Mouse (Mus musculus) embryo, embryonic 11.5 days (tissue): ENCODE measurements at regions not wholly inside any gene's neighbourhood (a gene's known extent, or its start where the extent isn't known, plus 50 kb on each side); places are given as distances from the start of the nearest gene placed in this dataset.

Experiments used
- DNase-seq: peaks from one replicate; pipeline ENCODE4 v3.0.0-alpha.2; 2012; ENCODE audit warnings: low read depth, low spot score

DNA sequence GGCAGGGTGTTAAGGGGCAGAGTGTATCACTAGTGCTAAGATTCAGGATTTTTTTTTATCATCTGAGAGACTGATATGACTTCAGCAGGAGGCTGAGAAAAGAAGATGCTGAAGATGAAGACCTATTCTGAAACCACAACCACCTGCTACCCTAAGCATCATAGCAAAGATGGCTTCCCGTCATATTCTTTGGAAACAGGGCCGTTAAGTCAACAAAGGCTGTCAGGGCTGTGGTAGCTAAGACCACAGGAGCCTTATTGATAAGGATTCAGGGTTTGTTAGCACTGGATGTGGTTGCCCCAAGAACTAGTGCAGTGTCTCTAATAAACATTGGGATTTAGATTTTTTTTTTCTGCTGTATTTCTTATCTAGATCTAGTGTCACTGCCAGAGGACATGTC lies 56.7 kb upstream of the Rasgrp1 start:
- no peak for DNase-seq

DNA sequence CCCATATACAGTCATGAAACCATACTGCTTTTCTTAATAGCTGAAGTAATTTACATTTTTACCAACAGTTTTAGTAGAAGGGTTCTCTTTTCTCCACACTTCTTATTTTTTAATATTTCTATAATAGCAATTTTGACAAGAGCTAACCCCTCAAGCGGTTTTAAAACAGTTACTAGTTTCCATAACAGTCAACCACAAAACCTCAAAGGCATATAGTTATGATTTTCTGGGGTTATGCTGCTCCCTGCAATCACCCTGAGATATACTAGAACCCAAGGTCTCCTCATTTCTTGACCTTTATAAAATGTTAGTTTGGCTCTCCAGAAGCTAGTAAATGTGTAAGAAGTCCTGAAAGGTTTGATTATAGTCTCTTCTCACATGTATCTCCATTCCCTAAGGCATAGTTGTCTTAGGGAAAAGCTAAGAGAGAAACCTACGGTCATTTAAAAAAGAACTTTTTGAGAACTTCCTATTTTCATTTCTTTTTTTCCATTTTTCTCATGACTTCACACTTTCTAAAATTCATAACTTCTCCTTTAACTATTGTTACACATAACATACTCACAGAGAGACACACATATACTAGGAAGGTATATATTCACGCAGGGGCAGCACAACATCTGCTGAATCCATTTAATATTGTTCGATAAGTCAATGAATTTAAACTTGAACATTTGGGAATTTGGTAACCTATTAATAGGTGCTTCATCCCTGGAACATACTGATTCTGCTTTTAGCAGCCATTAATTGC lies 60.8 kb upstream of the Rasgrp1 start:
- no peak for DNase-seq

DNA sequence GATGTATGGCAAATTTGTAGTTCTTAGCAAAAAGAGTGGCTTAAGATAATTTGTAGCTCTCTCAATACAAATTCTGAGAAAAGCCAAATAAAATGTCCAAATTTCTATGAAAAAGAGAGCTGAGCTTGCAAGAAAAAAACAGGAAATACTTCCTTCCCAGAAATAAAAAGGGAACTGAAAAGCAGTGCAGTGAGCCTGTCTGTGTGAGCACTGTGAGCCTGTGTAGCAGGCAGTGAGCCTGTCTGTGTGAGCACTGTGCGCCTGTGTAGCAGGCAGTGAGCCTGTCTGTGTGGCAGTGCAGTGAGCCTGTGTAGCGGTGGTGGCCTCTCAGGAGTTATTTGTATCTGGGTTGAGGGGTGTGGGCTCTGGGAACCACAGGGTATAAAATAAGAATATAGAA lies 62.7 kb upstream of the Rasgrp1 start:
- no peak for DNase-seq

DNA sequence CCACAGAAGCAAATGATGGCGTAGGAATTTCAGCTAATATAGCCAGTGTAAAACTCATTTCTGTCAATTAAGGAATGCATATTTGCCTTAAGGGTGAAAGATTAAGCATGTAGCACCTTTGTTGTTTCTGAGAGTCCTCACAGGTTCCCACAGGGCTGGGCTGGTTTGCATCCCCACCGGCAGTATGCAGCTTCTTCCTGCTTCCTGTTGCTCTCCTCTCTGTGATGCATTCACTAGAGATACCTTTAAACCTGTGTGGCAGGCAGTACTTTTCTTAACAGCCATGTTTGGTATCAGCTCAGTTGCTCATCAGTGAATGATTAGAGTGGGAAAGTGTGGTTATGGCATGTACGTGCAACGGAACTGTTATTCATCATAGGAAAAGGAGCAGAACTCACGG lies 65.4 kb upstream of the Rasgrp1 start:
- no peak for DNase-seq

DNA sequence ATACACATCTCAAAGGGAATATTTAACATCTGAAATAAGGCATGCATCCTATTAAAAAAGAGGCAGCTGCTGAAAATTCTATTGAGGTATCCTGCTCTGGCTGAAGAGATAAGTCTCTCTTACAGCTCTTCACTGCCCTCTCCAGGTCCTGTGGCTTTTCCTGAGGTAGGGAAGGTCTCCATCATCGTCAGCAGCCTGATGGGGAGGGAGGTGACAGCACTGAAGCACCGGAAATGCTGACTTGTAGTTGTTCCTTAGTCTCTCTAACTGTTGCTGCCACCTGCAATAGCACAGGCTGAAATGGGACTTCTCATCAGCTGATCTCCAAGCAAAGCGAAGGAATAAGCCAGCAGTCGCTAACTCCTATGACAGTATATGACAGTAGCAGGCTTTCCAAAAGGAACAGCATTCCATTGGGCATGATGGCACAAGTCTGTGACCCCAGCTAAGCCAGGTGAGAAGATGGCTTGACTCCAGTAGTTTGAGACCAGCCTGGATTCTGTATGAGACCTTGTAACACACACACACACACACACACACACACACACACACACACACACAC lies 69.3 kb upstream of the Rasgrp1 start:
- DNase-seq, result no peak

DNA sequence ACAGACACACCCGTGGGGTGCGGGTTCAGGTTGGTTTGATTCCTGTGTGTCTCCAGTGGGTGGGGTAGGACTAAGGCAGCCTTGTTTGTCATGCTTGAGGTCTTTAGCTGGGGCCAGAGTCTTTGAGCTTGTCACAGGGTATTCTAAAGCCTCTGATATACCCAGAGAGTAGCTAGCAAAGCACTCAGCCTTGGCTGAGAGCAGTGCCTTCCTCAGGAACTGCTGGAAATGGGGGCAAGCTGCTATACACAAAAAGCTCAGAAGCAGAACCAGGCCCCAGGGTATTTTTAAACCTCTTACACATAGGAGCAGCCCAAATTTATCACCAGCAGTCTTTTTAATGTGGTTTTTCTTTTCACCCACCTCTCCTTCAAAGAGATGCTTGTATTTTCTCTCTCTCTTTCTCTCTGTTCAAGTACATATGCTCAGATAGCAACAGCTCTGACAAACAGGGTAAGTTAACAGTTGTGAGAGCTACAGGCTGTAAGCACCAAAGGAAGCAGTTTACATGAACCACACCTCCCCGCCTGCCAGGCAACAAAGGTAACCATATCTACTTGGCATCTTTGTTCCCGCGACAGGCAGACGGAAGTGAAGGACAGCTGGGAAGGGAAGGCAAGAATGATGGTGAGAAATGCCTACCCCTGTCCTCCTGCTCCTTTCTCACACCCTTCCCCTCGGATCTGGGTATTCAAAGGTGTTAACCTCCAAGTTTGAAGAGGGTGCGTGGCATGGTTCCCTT lies 74.6 kb upstream of the Rasgrp1 start:
- no peak for DNase-seq

DNA sequence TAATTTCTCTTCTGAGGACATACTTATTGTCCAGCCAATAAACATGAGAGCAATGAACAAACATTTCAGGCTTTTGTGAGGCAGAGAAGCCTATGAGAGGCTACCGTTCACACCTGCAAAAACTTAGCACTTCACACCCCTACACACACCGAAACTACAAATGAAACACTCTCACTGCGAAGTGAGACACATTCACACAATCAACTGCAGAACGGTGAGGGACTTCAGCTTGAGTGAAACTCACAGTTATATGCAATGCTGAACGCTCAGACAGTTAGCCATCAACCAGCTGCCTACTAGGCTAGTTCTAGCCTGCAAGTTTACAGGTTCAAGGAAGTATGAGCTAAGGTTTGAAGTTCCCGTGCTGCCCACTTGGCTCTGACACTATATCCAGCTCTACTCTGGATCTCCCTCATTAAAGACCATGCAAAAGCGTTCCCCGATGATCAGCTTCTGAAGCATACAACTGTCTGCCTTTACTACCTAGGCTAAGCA lies 75.4 kb upstream of the Rasgrp1 start:
- DNase-seq, result no peak

DNA sequence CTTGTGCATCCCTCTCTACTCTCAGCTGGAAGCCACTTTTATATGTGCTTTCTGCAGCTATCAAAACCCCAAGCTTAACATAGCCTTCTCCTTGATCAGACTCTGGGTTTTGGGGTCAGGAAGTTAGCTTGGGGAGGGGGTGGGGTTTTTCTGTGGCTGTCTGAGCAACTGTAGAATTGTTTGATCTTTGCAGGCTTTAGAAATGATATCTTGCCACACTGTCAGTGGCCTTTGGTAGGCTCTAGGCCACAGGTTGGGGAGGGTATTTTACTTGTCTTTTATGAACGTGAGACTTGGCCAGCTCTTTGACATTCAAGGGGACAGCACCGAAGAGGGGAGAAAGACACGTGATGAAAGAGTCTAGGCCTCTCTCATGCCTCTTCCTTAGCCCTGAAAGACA lies 75.9 kb upstream of the Rasgrp1 start:
- DNase-seq, result no peak

DNA sequence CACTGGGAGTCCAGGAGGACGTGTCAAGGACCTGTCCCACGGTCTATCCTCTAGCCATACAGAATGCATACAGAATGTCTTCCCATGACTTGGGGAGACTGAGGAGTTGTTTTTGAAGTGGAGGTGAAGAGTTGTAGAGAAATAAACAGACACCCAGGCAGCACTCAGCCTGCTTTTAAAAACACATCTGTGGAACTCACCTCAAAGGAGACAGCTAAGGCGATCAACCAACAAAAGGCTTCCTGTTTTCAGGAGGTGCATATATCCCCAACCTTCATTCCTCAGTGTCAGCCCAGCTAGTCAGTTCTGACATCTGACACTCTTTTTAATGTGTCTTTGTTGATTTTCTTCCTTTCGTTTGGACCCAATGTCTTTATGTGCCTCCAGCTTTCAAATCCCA lies 78.6 kb upstream of the Rasgrp1 start:
- no peak for DNase-seq

DNA sequence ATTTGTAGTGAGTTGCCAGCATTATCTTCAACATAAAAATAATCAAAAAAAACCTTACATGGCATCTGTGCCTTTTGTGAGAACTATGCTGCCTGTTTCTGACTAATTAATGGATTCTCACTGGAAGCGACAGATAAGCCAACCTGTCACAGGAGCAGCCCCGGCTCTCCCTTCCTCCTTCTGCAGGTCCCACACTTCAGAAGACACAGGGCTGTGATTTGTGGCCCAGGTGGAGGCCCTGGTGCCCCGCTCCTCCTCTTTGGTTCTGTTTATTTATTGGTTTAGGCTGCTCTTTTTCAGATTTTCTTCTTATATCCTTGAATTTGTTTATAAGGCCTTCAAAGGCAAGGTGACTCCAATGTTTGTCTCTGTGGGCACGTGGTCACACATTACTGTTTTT lies 80.0 kb upstream of the Rasgrp1 start:
- no peak for DNase-seq

DNA sequence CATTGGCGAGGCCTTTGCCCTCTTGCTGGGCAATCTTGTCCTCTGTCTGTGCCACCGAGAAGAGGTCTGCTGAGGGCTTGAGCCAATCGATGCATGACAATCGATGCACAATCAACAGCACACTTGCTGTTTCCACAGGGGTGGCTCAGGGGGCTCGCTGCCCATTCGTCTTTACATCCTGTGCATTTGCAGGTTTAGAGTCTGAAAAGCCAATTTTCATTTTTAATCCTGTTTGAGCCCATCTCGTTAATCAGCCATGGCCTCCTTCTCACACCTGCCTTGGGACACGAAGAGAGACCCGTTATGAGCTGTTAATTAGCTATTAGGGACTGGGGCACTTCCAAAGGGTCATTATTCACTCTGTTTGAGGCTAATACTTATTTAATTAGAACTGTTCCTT lies 86.4 kb upstream of the Rasgrp1 start:
- DNase-seq, result no peak

DNA sequence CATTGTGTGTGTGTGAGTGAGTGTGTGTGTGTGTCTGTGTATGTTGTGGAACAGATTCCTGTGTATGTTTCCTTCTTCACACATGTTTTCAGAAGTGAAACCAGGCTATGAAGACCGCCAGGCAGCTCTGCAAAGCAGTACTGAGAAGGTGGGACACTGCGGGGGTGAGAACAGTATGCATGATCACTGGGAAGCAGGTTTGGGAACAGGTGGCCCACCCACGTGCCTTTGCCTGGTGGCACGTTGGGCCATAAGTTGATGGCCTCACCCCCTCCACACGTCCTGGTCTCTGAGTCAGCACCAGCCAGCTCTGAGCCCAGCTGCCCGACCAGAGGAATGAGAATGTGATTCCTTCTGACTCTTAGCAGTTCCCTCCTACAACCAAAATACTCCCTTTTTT lies 89.2 kb upstream of the Rasgrp1 start:
- no peak for DNase-seq

DNA sequence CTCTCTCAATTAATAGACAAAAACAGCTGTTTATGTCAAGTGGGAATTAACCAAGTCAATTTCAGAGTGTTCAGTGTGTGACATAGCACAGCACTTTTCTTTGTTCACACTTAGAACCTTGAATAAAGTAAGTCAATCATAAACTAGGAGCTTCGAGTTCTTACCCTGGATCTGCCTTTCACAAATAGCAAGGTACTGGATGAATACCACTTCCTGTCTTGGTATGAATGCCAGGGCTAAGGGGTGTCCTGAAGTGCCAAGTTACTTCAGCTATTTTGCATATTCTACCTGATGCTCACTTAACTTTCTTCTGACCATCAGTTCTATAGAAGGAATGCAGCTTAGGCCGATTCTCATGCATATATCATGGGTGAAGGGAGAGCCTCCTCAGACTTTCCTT lies 90.1 kb upstream of the Rasgrp1 start:
- no peak for DNase-seq

DNA sequence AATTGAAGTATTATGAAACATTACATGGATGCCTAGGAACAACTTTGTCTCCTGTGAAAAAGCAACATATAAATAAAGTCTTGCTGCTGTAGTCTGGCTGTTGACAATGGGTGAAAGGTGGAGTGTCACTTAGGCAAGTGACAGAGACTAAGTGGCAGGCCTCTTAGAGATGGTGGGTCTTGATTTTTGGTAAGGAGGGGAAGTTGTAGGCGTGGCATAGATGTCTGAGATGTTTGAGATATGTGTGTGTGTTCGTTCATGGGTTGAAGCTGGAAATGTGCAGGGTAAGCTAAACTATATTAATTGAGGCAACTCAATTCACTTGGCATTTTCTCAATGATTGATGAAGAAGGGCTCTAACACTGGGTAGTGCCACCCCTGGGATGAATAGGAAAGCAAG lies 90.7 kb upstream of the Rasgrp1 start:
- DNase-seq, result no peak

DNA sequence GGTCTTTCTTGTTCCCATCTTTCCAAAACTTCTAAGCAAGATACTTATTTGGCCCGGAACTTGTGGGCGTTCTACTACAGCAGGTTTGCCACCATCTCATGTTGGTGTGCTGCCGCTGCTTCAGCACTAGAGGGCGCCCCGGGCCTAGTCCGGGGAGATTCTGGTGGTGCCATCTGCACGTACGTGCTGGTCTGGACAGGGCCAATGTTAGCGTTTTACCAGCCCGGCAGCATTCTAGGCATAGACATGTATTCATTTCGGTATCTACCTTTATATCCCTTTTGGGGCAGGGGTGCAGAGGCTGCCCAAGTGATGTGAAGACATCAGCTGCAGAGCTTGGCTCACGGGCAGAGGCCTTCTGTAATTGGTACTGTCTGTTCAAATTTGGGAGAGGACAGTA lies 95.3 kb upstream of the Rasgrp1 start:
- no peak for DNase-seq

DNA sequence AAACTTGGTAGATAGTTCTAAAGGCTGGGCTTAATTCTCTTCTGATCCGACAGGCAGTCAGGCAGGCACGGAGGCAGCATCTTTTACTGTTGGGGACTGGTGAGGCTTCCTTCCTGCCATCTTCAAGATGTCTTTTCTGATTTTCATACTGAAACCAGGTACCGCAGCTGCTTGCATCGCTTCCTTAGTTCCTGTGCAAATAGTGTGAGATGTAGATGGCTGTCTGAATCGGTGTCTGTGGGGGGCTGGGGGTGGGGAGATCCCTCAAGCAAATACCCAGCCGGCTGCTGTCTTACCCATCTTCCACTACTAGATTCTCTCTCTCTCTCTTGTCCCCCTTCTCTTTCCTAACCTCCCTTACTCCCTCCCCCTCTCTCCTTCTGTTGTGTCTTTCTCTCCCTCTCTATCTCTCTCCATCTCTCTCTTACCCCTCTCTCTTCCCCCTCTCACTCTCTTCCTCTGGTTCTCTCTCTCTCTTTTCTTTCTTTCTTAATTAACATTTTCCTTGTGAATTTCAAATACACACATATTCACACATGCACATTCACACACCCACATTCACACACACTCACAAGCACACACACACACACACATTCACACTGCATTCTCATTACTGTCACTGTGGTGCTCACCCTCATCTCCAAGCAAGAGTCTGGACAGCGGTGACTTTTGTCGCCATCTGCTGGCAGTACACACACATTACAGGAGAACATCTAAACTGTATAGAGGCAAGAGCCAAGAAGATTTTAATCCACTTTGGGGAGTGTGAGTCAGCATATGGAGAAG lies 96.0 kb upstream of the Rasgrp1 start:
- peak; percentile 65 for DNase-seq

DNA sequence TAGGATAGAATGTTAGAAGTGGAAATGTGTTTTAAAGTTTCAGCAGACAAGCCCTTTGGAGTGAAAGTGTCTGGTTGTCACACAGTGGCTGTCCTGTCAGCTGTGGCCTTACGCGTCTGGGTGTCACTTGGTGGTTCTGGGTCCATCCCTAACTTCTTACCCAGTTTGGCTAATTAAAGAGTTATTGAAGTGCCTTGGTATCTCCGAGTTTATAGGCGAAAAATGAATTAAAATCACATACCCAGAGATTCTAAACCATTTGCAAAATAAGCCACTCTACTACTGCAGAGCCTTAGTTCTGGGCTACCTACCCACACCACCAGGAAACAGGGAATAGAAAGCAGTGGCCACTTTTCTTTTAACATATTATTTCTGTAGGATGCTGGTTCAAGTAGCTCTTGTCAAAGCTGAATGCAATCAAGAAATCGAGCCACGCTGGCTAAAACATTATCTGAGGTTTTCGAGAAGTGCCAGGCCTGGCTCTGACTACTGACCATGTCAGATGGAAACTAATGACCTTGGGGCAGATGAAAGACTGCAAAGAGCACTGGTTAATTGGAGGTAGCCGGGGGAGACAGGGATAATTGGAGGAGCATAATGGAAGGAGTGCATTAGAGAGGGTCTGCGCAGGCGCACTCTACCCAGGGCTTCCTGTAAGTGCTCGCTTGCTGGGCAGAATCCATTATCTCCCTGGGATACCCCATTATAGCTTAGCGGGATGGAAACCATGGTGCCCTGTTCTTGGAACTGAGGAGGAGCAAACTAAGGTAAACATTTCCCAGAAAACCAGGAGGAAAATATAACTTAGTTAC lies 96.8 kb upstream of the Rasgrp1 start:
- no peak for DNase-seq

DNA sequence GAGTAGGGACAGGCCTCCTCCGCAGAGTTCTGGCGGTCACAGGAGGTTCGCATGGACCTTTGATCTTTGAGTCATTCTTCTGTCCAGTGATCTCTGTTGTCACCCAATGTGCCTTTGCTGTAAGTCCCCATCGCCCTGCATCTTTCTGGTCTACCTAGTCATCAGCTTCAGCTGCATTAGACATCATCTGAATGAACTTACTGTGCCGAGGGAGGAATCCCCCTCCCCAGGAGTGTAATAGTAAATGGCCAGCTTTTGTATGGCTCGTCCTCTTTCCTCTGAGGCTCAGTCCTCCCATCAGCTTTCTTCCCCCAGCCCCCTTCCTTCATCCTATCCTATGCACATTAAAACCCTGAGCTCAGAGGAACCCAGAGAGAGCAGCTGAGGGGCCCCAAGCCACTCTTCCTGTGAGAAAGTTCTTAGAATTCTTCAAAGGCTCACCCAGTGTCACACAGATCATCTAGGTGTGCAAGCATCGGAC lies 98.0 kb upstream of the Rasgrp1 start:
- no peak for DNase-seq

DNA sequence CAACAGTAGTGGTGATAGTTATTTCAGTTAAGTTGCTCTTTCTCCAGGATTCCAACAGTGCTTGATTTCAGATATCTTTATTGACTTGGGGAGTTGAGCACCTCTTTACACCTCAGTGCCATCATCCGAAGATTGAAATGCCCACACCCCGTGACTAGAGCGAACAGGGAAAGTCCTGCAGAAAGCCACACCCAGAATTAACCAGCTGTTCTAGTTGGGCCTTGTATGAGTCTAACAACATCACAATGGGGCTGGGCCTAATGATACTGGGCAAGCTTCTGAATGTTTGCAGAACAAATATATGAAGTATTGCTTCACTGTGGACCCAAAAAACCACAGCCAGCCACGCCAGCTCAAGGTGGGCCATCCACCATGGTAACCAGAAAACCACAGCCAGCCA lies 100.1 kb upstream of the Rasgrp1 start:
- DNase-seq, result no peak

DNA sequence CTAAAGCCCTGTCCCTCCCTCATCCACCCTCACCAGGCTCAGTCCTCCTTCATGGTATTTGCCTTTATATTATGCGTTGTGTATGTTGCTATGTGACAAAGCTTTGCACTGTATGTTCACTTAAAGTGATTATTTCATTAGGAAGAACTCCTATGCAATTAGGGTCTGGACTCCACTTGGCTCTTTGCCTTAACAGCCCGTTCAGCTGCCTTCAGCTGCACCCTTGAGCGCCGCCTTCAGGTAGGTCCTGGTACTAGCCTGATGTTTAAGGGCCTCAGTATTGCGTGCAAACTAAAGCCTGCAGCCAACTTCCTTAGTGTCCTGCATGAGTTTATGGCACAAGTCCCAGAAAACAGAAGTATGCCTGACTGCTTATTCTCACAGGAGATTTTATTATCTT lies 101.9 kb upstream of the Rasgrp1 start:
- DNase-seq, result no peak

DNA sequence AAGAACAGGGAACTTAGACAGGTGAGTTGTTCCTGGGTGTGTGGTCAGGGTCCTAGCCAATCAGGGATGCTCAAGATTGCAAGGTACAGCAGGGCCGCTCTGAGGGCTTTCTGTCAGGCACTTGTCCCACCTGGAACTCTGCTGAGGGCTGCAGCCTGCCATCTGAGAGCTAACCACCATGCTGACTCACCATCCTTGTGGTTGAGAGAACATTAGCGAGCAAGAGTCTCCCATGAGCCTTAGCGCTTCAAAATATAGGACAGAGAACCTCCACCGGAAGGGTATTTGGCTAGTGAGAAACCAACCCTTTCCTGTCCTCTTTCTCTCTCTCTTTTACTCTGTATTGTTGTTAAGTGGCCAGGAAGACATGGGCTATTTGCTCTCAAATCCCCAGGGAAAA lies 104.1 kb upstream of the Rasgrp1 start:
- DNase-seq, result no peak
